ENCODE assay signal across 8 mouse cellular contexts in the genomic region with DNA sequence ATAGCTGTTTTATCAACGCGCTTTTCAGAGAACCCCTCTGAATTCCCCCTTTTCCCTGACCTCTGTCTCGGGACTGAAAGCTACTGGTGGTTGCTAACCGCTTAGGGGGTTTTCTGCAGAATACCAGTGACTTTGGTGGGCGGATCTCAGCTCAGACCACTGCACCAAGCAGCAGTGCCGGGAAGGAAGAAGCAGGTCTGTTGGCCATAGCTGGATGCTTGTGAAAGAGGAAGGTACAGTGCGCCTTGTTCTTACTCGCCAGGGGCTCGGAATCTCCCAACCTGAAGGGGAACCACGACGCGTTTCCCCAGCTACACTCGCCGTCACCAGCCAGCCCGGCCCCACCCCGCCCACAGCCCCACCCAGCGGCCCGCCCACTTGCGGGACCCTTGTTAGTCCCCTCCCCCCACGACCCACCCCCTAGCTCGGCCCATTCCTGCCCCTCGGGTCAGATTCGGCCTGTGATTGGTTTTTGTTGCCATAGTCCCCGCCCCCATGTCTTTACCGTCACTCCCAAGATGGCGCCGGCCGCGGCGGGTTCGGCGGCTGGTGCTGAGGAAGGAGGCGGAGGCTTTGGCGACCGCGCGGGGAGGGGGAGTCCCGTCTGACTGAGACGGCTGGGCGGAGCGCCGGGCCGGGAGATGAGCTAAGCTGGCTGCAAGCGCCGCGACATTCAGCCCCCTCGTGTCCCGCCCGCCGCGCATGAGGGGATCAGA. TPM values are rescaled to one million over a fixed set of nuclear protein-coding genes. Genes with fewer than 3 reads are reported as not detected.
A peak's percentile ranks its signal among the peaks of the same experiment; 100 is the strongest.
DNase-seq lines count a peak whose midpoint lies in the region; ATAC-seq lines count a peak whose summit lies in the region.

Gene Dennd4a, plus strand, starts transcription at position 519 of the 716 bp plus-strand sequence.

- peak; percentile 95 for ATAC-seq in hindbrain, embryonic 11.5 days (ENCODE audit: low FRiP score)

- no peaks in the 10 kb centered on the region for H3K27me3 ChIP-seq in hindbrain, embryonic 11.5 days (ENCODE audit: control insufficient read depth, insufficient read depth, low read length)

- H3K4me3 ChIP-seq in hindbrain, embryonic 11.5 days (ENCODE audit: low read depth, low read length) = peak within 1 kb of the TSS; percentile 75

- WGBS in hindbrain, embryonic 11.5 days = 1% methylated on average over 48 of the region's 51 CpGs

- H3K9me3 ChIP-seq in hindbrain, embryonic 11.5 days (ENCODE audit: control insufficient read depth, low read length) = no peaks in the 10 kb centered on the region

- H3K36me3 ChIP-seq in hindbrain, embryonic 11.5 days (ENCODE audit: control insufficient read depth, insufficient read depth, low read length) = no peaks in the 10 kb centered on the region

- peak within 1 kb of the TSS; percentile 70 for H3K9ac ChIP-seq in hindbrain, embryonic 11.5 days (ENCODE audit: low read depth, low read length)

- H3K4me2 ChIP-seq in hindbrain, embryonic 11.5 days (replicated peaks; ENCODE audit: low read depth, low read length) = peak within 1 kb of the TSS; percentile 60

- DNase-seq in Muller cell, postnatal 12 days (ENCODE audit: inconsistent ontology term) = peak; percentile 100
- peak; percentile 99 for DNase-seq in cerebellum, adult 9-11 months
- peak; percentile 96 to 99 for DNase-seq in frontal cortex, adult 2 months (ENCODE audit: extremely low spot score in 1 of 2, low spot score in 1 of 2)
- DNase-seq in hindbrain, embryonic 11.5 days (ENCODE audit: low spot score) = peak; percentile 98
- DNase-seq in layer of hippocampus, postnatal 10 days (ENCODE audit: low spot score in 2 of 2) = peak; percentile 97 to 99
- DNase-seq in lung, postnatal 10 days = peak; percentile 99
- peak; percentile 98 for DNase-seq in ovary, postnatal 36 days (ENCODE audit: low spot score)
- peak; percentile 99 for DNase-seq in thymus, postnatal 25 days

- peak within 1 kb of the TSS; percentile 95 for H3K27ac ChIP-seq in hindbrain, embryonic 11.5 days (ENCODE audit: low read depth, low read length)

- 0 out of 2 replicates have a peak, but pooled peaks cover 2% of the 10 kb centered on the region for H3K4me1 ChIP-seq in hindbrain, embryonic 11.5 days (replicated peaks; ENCODE audit: control insufficient read depth, insufficient read depth, low read length)

RNA-seq across cellular contexts. Expression of gene Dennd4a, which starts in this region (rescaled TPM):
- polyA plus RNA-seq in frontal cortex, adult 2 months (2012; rRNA removed) = 32.3 and 32.5 TPM in 2 replicates
- 10.1 and 12.0 TPM in 2 replicates for polyA plus RNA-seq in hindbrain, embryonic 11.5 days (2014; fragmentation: Nextera tagmentation; extraction: Ambion mirVana)
- total RNA-seq in layer of hippocampus, postnatal 10 days (2021) = 10 to 100 TPM; 44.1 to 45.8 TPM

Comparison
In these comparisons a context has a peak if more than half of its experiments do, and no peak if none do; other contexts are left out.
1. Peak in every context shown above with its lines: DNase-seq, ATAC-seq, H3K4me3 ChIP-seq and H3K27ac ChIP-seq.